Mouse (Mus musculus) embryonic facial prominence, embryonic 11.5 days (tissue): ENCODE results near the gene Irf9. TPM values are rescaled to one million over a fixed set of nuclear protein-coding genes. Genes with fewer than 3 reads are reported as not detected.

ENCODE experiments used
- ATAC-seq: fragments of 200-750 bp; cut with Nextera tagmentation; replicated peaks from 2 replicates; pipeline ENCODE4 v1.8.0; 2017; ENCODE audit warnings: low read depth; ENCODE audit not compliant: insufficient number of reproducible peaks, low FRiP score, low TSS enrichment
- DNase-seq: peaks from one replicate; pipeline ENCODE4 v3.0.0-alpha.2; 2015; ENCODE audit warnings: low spot score
- H3K27ac ChIP-seq: fragments of 300-500 bp; sonication (generic); replicated peaks from 2 replicates; pipeline ENCODE4 v1.5.1; 2014; ENCODE audit warnings: mild to moderate bottlenecking, low read depth, low read length, control low read depth
- H3K27me3 ChIP-seq: fragments of 300-500 bp; sonication (generic); 2 replicates; pipeline ENCODE4 v1.6.1; 2014; ENCODE audit warnings: mild to moderate bottlenecking, low read length, moderate library complexity, mixed read lengths; ENCODE audit not compliant: control insufficient read depth, insufficient read depth
- H3K36me3 ChIP-seq: fragments of 300-500 bp; sonication (generic); replicated peaks from 2 replicates; pipeline ENCODE4 v1.6.1; 2014; ENCODE audit warnings: low read depth, mild to moderate bottlenecking, low read length, moderate library complexity, mixed read lengths; ENCODE audit not compliant: control insufficient read depth, insufficient read depth
- H3K4me1 ChIP-seq: fragments of 300-500 bp; sonication (generic); 2 replicates; pipeline ENCODE4 v1.6.1; 2014; ENCODE audit warnings: low read length, mixed read lengths; ENCODE audit not compliant: control insufficient read depth, insufficient read depth
- H3K4me2 ChIP-seq: fragments of 300-500 bp; sonication (generic); 2 replicates; pipeline ENCODE4 v1.6.1; 2014; ENCODE audit warnings: low read depth, mild to moderate bottlenecking, control low read depth, low read length, moderate library complexity
- H3K4me3 ChIP-seq: fragments of 300-500 bp; sonication (generic); 2 replicates; pipeline ENCODE4 v1.5.1; 2014; ENCODE audit warnings: low read depth, low read length, control low read depth
- H3K9ac ChIP-seq: fragments of 300-500 bp; sonication (generic); replicated peaks from 2 replicates; pipeline ENCODE4 v1.6.1; 2014; ENCODE audit warnings: mild to moderate bottlenecking, control low read depth, low read length
- H3K9me3 ChIP-seq: fragments of 300-500 bp; sonication (generic); replicated peaks from 2 replicates; pipeline ENCODE4 v1.6.1; 2016; ENCODE audit warnings: mild to moderate bottlenecking, low read length, inconsistent platforms, mixed read lengths; ENCODE audit not compliant: control insufficient read depth
- WGBS: fragments of 180-500 bp; shearing (Covaris S2); extraction: QIAGEN DNeasy Blood & Tissue Kit; methylation state at CpG from one replicate; pipeline ENCODE4 v1.1.7; 2014; 5-methylcytosine and 5-hydroxymethylcytosine counted together
- polyA plus RNA-seq: library from polyadenylated mRNA; unstranded; fragments of >200 nt; fragmentation: Nextera tagmentation; extraction: Ambion mirVana; gene quantifications from 2 replicates; pipeline ENCODE4 v1.2.1, GENCODE M21; 2014

The Irf9 gene
- polyA plus RNA-seq, 1 experiment from 2014 or later, result 5.2 TPM

DNA sequence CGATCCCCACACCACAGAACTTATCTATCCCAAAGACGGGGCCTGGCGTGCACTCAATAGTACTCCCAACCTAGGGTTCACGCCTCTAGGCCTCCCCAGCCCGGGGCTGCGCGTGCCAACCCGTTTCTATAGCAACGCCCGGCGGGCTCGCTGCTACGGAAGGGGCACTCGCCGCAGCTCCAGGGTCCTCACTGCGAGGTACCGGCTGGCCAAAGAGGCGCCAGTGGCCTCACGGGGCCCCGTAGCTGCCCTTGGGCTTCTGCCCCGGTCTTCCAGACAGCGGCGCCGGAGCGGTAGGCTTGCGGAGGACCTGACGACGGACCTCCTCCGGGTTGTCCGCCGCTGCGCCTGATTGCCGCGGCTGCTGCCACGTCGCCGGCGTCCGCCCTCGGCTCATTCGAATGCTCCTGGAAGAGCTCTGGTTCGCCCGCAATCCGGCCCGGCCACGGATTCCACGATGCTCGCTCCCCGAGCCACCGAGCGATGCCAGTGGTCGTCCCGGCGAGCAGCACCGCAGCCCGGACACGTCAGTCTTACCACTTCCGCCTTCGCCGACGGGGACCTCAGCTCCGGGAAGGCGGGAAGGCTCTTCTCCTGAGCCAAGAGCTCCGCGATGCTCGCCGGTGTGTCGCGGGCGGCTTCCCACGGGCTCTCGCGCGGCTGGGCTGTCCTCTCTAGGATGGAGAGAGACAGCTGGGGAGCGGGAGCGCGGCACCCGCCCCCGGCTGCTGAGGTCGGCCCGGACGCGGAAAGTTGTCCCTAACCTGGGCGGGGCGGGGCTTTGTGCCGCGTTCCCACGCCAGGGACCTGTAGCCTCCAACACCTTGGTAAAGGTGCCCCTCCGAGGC lies 39.9 kb downstream of the Irf9 start, which contains the start of gene Tm9sf1:
TSS of gene Tm9sf1 (minus strand) at position 747 of the 848 bp plus-strand sequence.
- under 1% methylated on average over 89 of the region's 89 CpGs for WGBS
- no peaks in the 10 kb centered on the region for H3K4me1 ChIP-seq
- peak within 1 kb of the TSS; percentile 50 for H3K4me2 ChIP-seq
- H3K9ac ChIP-seq, result peak within 1 kb of the TSS; percentile 96
- peak within 1 kb of the TSS; percentile 95 for H3K27ac ChIP-seq
- ATAC-seq, result peak; percentile 78
- peak; percentile 82 for DNase-seq
- no peaks in the 10 kb centered on the region for H3K9me3 ChIP-seq
- no peaks in the 10 kb centered on the region for H3K27me3 ChIP-seq
- peaks cover 2% of the 10 kb centered on the region; the same call in 1 of the 2 replicates for H3K36me3 ChIP-seq
- peak within 1 kb of the TSS; percentile 93 for H3K4me3 ChIP-seq

DNA sequence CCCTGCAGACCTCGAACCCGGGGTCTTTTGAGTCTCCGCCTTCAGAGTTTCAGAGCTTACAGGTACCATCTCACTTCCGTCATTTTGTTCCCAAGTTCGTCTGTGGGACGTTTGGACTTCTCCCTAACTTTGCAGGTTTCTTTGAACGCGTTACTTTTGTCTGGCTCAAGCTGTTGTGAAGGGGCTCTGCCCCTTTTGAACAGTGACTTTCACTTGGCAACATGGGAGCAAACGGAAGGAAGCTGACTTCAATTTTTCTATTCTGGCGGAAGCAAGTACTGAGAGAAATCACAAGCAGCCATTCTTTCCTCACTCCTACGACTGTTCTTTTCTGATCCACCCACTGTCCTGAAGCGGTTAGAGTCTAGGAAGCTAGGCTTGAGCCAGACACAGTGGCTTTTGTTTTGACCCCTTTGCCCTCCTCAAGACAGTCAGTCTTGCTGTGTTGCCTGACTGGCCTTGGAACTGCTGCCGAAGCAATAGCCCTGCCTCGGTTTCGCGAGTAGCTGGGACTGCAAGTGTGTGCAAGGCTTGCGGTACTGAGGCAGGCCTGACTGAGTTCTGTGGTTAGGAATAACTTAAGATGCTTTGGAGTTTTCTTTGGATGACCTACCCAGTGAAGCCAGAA lies 41.0 kb downstream of the Irf9 start:
- DNase-seq, result no peak
- no peaks in the 10 kb centered on the region for H3K9me3 ChIP-seq
- H3K9ac ChIP-seq, result peak overlapping the region; percentile 96
- no peak for ATAC-seq
- peak overlapping the region; percentile 50 for H3K4me2 ChIP-seq
- H3K27ac ChIP-seq, result no peak overlapping the region
- no peaks in the 10 kb centered on the region for H3K27me3 ChIP-seq
- WGBS, result 22% methylated on average over 17 of the region's 17 CpGs
- peak overlapping the region; percentile 93 for H3K4me3 ChIP-seq
- no peaks in the 10 kb centered on the region for H3K4me1 ChIP-seq
- no peaks in the 10 kb centered on the region; the same call in 1 of the 2 replicates for H3K36me3 ChIP-seq

GRCm38 (mm10) chr14:55649884-55650283 lies 46.5 kb downstream of the Irf9 start, which contains the start of gene Tssk4:
Gene Tssk4, plus strand, starts transcription at chr14:55650184.
- DNase-seq (no peak), ATAC-seq (no peak)
- no peak within 1 kb of the TSS for H3K4me2 ChIP-seq
- WGBS, result 88% methylated on average over 2 of the region's 2 CpGs
- no peaks in the 10 kb centered on the region for H3K36me3 ChIP-seq
- no peaks in the 10 kb centered on the region for H3K27me3 ChIP-seq
- no peak within 1 kb of the TSS for H3K4me3 ChIP-seq
- no peak within 1 kb of the TSS for H3K27ac ChIP-seq
- no peaks in the 10 kb centered on the region for H3K9me3 ChIP-seq
- no peaks in the 10 kb centered on the region for H3K4me1 ChIP-seq
- H3K9ac ChIP-seq, result no peak within 1 kb of the TSS

- ATAC-seq (no peak), DNase-seq (no peak)
- no peaks in the 10 kb centered on the region for H3K4me1 ChIP-seq
- no peaks in the 10 kb centered on the region for H3K27me3 ChIP-seq
- H3K36me3 ChIP-seq, result no peaks in the 10 kb centered on the region
- H3K9me3 ChIP-seq, result no peaks in the 10 kb centered on the region
- no peak overlapping the region for H3K9ac ChIP-seq
- no peak overlapping the region for H3K27ac ChIP-seq
- no peak overlapping the region for H3K4me3 ChIP-seq
- no peak overlapping the region for H3K4me2 ChIP-seq
- 92% methylated on average over 7 of the region's 7 CpGs for WGBS
These were observed 48.2 kb downstream of the Irf9 start for GRCm38 (mm10) chr14:55651528-55651927.

GRCm38 (mm10) chr14:55656935-55657334 lies 53.6 kb downstream of the Irf9 start:
- no peak for ATAC-seq
- DNase-seq, result no peak
- H3K27ac ChIP-seq, result no peak overlapping the region
- H3K36me3 ChIP-seq, result no peaks in the 10 kb centered on the region; the same call in 1 of the 2 replicates
- H3K27me3 ChIP-seq, result no peaks in the 10 kb centered on the region
- H3K9me3 ChIP-seq, result no peaks in the 10 kb centered on the region
- H3K4me1 ChIP-seq, result no peaks in the 10 kb centered on the region
- no peak overlapping the region for H3K4me3 ChIP-seq
- 81% methylated on average over 3 of the region's 3 CpGs for WGBS
- no peak overlapping the region for H3K9ac ChIP-seq
- no peak overlapping the region for H3K4me2 ChIP-seq

DNA sequence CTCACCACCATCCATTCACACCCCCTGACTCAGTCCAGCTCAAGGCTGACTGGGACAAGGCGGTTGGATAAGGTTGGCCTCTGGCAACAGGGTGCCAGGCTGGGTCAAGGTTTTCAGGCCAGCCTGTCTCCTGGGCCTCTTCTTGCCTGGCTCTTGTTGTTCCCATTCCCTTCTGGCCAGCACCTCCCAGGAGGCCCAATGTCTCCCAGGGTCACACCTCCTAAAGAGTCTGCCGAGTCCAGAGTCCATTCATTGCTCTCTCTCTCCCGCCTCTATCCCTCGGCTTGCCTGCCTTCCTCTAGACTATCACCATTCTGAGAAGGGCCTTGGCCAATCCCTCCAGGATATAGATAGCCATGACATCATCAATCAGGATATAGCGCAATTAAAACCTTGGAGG lies 54.6 kb downstream of the Irf9 start:
- ATAC-seq (no peak), DNase-seq (no peak)
- Histone ChIP-seq H3K36me3 (no peaks in the 10 kb centered on the region; the same call in 1 of the 2 replicates), H3K4me3 (no peak overlapping the region), H3K9me3 (no peaks in the 10 kb centered on the region), H3K27me3 (no peaks in the 10 kb centered on the region), H3K4me1 (no peaks in the 10 kb centered on the region), H3K9ac (no peak overlapping the region), H3K4me2 (no peak overlapping the region), H3K27ac (no peak overlapping the region)
- 96% methylated on average over 5 of the region's 5 CpGs for WGBS

Other genes with a start within 250 kb of the Irf9 start
- gene Dhrs4, start 124.8 kb upstream of the Irf9 start, polyA plus RNA-seq, result 49.5 and 58.3 TPM in 2 replicates
- gene Carmil3, start 112.9 kb upstream of the Irf9 start, polyA plus RNA-seq, result 4.9 TPM in 2 replicates
- 0.24 and 0.29 TPM in 2 replicates for gene Cpne6, start 93.1 kb upstream of the Irf9 start, polyA plus RNA-seq
- not detected in 2 replicates for gene Nrl, start 78.6 kb upstream of the Irf9 start, polyA plus RNA-seq
- gene Pck2, start 63.3 kb upstream of the Irf9 start, polyA plus RNA-seq, result 12.7 and 14.6 TPM in 2 replicates
- gene Dcaf11, start 43.6 kb upstream of the Irf9 start, polyA plus RNA-seq, result 69.7 and 76.6 TPM in 2 replicates
- not detected in 2 replicates for gene A730061H03Rik, start 43.2 kb upstream of the Irf9 start, polyA plus RNA-seq
- gene Fitm1, start 28.0 kb upstream of the Irf9 start, polyA plus RNA-seq, result 3.6 and 5.9 TPM in 2 replicates
- 136 and 139 TPM in 2 replicates for gene Psme1, start 25.4 kb upstream of the Irf9 start, polyA plus RNA-seq
- gene Emc9, start 18.3 kb upstream of the Irf9 start, polyA plus RNA-seq, result 3.8 and 5.3 TPM in 2 replicates
- gene Psme2, start 12.5 kb upstream of the Irf9 start, polyA plus RNA-seq, result 237 and 259 TPM in 2 replicates
- gene Rnf31, start 11.9 kb upstream of the Irf9 start, polyA plus RNA-seq, result 9.7 and 11.8 TPM in 2 replicates
- gene Rec8, start 14.5 kb downstream of the Irf9 start, polyA plus RNA-seq, result 3.8 and 4.2 TPM in 2 replicates
- gene Ipo4, start 32.4 kb downstream of the Irf9 start, polyA plus RNA-seq, result 85.0 and 86.9 TPM in 2 replicates
- 2.6 and 3.5 TPM in 2 replicates for gene Gm49378, start 34.3 kb downstream of the Irf9 start, polyA plus RNA-seq
- gene Tm9sf1, start 40.2 kb downstream of the Irf9 start, polyA plus RNA-seq, result 68.4 and 70.2 TPM in 2 replicates
- gene Tssk4, start 46.6 kb downstream of the Irf9 start, polyA plus RNA-seq, result 0.38 and 0.84 TPM in 2 replicates
- gene Mdp1, start 56.9 kb downstream of the Irf9 start, polyA plus RNA-seq, result 62.5 and 63.6 TPM in 2 replicates
- 60.7 and 67.7 TPM in 2 replicates for gene Gmpr2, start 68.4 kb downstream of the Irf9 start, polyA plus RNA-seq
- 622 and 636 TPM in 2 replicates for gene Nedd8, start 68.6 kb downstream of the Irf9 start, polyA plus RNA-seq
- 61.3 and 67.7 TPM in 2 replicates for gene Tinf2, start 78.2 kb downstream of the Irf9 start, polyA plus RNA-seq
- gene Tgm1, start 110.4 kb downstream of the Irf9 start, polyA plus RNA-seq, result 1.1 and 1.5 TPM in 2 replicates
- 19.9 and 21.5 TPM in 2 replicates for gene Rabggta, start 118.7 kb downstream of the Irf9 start, polyA plus RNA-seq
- gene Dhrs1, start 142.1 kb downstream of the Irf9 start, polyA plus RNA-seq, result 75.9 and 84.8 TPM in 2 replicates
- gene Nop9, start 142.1 kb downstream of the Irf9 start, polyA plus RNA-seq, result 53.8 and 59.4 TPM in 2 replicates
- 0.18 and 0.35 TPM in 2 replicates for gene Cideb, start 154.9 kb downstream of the Irf9 start, polyA plus RNA-seq
- gene Ltb4r2, start 157.9 kb downstream of the Irf9 start, polyA plus RNA-seq, result 0.31 and 0.34 TPM in 2 replicates
- gene Ltb4r1, start 162.4 kb downstream of the Irf9 start, polyA plus RNA-seq, result not detected in 2 replicates
- 10.6 and 13.0 TPM in 2 replicates for gene Adcy4, start 180.5 kb downstream of the Irf9 start, polyA plus RNA-seq
- 33.7 and 38.8 TPM in 2 replicates for gene Ripk3, start 185.3 kb downstream of the Irf9 start, polyA plus RNA-seq
- 53.7 and 61.6 TPM in 2 replicates for gene Nfatc4, start 219.6 kb downstream of the Irf9 start, polyA plus RNA-seq